Mouse (Mus musculus) spleen, postnatal 10 days (tissue): ENCODE results near the gene Uhmk1.

Experiments
- DNase-seq, 2 experiments: peaks; one replicate each; pipeline ENCODE4 v3.0.0; 2021 to 2022; ENCODE audit warnings: low spot score in 2 of 2

The Uhmk1 gene

DNA sequence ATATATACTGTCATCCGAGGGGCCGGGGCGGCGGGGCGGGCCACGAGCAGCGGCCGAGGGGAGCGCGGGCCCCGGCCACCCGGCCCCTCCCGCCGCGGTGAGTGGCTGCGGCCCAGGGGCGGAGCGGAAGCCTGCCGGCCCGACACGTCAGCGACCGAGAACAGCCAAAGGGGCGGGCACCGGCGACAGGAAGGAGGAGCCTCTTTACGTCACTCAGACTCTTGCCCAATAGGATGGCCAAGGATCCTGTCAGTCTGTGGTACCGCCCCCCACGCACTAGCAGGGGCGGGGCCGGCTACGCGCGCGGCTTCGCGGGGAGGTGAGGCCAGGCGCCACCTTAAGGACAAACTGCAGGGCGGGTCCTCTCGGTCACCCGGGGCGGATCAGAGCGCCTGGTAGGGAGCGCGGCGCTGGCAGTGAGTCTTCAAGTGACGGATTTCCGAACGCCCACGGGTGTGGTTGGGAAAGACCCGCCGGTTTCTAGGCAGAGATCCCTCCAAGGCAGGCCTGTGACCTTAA is 40.3 kb downstream of the Uhmk1 start, which contains the start of gene Uap1:
Gene Uap1 (minus strand): TSS at position 144 of the 519 bp plus-strand sequence.
- DNase-seq: peak; percentile 96 to 98

DNA sequence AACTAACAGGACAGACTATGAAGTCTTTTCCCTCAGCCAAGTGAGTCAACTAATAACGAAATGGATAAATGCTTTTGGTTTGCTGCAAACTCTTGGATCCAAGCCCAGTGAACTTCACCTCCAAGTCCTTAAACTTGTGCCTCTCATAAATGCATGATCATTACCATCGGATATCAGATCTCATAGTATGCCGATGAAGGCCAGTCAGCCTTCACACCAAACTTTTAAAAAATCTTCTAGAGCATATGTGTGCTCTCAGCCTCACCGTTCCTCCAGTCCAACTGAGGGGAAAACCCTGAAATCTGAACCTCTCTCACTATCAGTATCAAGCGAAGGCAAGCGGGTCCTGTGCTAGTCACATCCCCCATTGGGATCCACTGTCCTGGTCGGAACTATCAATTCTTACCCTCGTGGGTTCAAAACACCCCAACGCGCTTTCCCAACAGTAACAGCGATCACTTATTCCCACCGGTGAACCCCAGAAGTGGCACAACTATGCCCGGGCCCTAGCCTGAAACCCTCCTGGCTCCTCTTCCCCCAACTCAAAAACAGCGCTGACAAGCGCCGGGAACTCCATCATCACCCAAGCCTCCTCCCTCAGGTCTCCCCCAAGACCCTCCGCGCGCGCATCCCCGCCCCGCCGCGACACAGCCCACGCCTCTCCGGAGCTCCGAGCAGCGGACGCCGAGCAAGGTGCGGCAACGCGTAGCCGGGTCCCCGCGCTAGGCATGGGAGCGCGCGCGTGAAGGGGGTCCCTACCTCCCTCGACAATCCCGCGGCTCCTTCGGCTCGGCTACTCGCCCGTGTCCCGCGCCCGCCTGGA is 41.0 kb downstream of the Uhmk1 start:
- DNase-seq: no peak

DNA sequence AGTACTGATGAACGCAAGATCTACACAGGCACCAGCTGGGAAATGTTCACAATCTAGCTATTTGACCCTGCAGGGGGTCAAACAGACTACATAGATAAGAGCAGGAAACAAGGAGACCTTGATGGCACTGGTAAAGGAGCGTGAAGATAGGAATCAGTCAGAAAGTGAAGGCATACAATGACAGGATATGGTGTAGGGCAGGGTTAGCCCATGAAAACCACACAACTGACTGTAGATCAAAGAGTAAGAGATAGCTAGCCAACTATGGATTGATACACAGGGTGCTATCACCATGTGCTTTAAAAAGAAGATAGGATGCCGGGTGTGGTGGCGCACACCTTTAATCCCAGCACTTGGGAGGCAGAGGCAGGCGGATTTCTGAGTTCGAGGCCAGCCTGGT is 47.4 kb downstream of the Uhmk1 start:
- DNase-seq: no peak

DNA sequence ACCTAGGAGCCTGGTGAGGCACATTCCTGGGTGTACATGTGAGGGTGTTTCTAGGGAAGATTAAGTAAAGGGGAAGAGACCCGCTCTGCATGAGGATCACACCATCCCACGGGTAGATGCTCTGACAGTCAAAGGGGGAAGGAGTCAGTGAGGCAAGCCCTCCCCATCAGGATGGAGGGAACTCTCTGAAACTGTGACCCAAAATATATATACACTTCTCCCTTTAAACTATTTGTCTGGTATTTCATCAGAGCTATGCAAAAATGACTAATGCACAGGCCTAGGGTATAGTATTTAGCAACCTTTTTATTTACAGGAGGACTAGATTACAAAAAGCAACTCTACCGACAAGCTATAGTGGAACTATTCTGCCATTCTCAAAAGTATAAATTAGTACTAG is 50.3 kb downstream of the Uhmk1 start:
- no peak for DNase-seq

DNA sequence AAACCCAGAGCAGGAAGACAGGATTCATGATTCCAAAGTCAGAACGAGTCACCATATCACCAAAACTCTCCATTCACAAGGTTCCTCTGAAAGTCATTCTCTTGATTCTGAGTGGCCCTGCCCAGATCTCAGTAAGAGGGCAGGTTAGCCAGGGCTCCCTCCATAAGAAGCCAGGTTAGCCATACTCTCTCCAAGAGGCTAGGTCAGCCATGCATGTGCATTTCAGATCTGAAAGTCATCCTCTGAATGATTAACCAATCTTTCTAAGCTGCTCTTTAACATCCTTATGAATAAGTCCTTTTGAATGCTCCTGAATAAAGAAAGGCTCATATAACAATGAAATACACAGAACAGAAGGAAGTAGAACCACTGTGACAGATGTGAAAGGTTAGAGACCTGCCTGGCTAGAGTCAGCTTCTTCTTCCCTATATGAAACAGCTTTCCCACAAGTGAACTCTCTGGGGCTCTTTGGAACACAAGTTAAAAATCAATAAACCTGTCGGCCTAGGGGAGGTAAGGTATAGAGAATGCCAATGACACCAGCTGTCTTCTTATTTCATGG is 51.1 kb downstream of the Uhmk1 start:
- no peak for DNase-seq

DNA sequence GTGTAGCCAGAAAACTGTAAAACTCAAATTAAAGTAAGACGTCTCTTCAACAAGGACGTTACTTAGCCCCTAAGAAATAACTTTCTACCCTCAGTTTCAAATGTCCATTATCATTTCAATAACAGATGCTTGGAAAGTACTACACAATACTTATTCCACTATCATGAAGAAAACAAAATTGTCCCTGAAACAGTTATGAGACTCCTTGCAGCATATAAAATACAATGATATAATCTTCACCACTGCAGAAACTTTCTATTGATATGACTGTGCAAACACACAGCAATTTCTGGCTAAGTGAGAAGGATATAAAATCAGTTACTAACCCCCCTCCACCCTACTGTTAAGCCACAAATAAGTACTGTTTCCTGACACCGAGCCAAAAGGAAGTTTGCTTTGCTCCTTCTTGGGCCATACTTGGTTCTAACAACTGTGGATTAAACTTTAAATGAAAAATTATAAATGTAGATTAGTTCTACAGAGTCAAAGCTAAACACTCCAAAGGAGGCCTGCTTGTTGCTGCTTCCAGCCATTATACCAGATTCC is 51.7 kb downstream of the Uhmk1 start:
- no peak for DNase-seq

DNA sequence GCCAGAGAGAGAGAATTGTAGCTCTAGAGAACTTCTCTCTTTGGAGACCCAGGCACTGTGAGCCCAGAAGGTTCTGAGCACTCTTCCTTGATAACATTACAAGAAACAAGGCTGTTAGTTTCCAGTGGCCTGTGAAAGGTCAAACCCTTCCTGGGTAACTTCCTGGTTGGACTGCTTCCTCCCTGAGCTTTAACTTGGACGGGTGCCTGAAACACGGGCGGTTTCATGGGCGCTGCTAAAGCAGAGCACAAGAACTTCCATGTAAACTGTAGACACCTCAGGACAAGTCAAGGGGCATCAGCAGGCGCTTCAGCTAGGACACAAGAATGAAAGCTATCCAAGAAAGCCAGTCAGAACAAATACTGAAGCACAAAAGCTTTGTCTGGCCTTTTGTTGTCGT is 53.3 kb downstream of the Uhmk1 start:
- DNase-seq: no peak

DNA sequence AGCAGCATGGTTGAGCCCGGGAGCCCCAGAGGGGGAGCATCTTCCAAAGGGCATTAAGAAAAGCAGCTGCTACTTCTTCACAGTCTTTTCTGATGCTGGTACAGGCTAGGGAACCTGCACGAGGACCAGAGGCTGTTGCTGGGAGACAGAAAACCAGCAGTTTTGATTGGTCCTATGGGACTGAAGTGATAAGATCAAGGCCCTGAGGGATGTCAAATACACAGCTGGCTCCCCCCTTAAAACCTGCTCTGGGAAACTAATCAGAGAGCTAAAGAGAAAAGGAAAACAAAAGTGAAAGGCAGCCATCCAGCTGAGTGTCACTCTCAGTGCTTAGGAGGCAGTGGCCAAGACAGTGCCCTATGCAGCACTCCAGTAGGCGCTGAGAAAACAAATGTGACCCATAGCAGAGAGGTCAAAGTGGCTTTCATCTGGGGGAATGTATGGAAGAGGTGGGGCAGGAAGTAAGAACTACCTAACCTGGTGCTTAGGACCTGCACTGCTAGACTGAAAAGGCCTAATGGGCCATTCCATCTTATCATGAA is 54.7 kb downstream of the Uhmk1 start:
- no peak for DNase-seq

DNA sequence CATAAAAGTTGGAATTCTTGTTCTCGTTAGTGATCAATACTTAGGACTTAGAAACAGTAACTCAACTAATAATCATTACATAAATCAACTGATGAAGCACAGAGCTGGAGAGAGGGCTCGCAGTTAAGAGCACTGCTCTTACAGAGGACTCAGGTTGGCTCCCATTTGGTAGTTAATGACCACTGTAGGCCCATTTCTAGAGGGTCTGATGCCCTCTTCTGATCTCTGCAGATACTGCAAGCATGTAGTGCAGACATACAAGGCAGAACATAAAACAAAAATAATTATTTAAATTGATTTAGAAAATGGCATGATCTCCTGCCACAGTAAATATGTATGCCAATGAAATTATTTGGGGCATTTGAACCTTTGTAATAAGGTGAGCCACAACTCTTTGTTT is 55.5 kb downstream of the Uhmk1 start:
- no peak for DNase-seq

DNA sequence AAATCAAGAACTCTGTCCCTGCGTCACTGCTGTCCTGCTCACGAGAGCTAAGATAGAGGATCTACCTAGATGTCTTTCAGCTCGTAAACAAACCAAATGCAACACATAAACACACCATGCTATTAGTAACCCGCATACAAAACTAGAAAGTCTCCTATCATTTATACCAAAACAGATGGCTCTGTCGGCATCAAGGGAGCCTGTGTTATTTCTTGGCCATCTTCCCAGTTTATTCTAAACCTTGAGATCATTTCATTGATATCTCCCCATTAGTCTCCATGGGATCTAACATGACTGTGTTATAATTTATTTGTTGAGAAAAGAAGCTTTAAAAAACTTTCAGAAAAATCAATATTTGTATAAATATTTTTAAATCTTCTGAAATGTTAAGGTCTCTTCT is 59.4 kb downstream of the Uhmk1 start:
- DNase-seq: no peak

DNA sequence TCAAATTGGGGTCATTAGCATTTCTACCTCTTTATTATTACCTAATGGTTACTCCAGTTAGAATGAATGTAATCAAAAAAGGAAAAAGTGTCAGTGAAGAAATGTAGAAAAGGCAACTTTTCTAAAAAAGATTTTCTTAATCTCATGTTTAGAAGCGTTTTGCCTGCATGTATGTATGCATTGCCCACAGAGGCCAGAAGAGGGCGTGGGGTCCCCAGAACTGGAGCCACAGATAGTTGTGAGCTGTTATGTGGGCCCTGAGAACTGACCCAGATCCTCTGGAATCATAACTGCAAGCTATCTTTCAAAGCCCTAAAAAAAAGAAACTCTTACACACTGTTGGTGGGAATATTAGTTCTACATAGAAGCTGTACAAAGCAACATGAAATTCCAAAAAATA is 59.9 kb downstream of the Uhmk1 start:
- no peak for DNase-seq

DNA sequence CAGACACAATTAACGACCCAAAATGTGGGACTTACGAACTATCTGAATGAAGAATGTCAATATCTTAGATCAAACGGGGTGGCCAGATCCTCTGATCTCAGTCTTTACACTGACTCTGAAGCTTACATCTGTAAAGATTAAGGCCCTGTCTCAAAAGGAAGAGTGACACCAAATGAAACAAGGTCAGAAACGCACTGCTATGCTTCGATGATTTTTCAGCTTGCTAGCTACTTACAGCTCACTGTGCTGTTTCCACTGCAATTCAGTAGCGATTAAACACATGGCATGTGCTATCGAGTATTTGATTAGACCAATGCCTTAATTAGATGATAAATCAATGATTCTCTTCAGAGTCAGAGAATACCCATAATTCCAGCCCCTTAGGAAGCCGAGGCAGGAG is 61.2 kb downstream of the Uhmk1 start:
- DNase-seq: no peak

DNA sequence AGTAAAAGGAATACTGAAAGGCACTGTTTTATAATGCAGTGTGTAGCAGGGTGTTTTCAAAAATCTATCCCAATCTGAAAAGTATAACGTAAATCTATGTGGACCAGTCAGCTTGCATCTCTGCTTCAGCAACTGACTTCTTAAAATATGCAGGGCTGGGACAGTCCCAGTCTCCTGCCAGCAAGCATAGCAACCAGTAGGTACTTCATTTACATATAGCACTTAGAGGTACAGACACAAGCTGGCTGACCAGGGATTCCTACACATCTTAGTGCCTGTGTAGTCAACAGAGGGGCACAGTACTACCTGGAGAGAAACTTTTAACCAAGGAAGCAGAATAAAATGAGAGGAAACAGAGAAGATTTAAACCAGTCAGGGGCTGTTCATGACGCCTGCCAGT is 62.6 kb downstream of the Uhmk1 start:
- no peak for DNase-seq

DNA sequence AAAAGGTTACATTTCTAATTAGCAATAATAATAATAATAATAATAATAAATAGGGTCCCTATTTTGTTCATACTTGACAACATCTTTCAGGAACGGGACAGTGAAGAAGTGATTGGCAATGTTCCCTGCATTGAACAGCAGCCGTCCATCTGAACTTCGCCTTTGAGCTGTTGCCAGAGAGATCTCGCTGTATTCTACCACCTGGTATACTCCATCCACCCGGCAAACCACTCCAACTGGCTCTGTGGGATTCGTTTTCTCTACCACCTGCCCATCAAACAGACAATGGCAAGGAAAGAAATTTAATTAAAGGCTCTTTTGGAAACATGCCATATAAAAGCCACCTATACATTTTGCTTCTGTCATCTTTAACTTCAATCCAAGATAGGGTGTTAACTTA is 64.3 kb downstream of the Uhmk1 start:
- no peak for DNase-seq

DNA sequence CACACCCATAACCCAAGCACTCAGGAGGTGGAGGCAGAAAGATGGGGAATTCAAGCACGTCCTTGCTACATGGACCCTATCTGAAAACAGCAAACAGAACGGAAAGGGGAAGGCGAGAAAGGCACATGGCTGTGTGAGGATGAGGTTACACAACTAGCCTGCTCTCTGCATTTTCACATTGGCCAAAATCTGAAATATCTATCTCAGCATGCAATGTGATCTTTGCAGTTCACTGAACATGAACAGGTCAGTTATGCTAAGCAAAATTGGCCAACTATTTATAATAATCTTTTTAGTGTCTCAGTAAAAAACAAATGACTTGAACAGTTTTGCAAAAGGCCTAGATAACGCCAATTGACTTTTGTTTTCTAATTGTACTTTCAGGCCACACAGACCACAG is 65.4 kb downstream of the Uhmk1 start:
- DNase-seq: no peak

DNA sequence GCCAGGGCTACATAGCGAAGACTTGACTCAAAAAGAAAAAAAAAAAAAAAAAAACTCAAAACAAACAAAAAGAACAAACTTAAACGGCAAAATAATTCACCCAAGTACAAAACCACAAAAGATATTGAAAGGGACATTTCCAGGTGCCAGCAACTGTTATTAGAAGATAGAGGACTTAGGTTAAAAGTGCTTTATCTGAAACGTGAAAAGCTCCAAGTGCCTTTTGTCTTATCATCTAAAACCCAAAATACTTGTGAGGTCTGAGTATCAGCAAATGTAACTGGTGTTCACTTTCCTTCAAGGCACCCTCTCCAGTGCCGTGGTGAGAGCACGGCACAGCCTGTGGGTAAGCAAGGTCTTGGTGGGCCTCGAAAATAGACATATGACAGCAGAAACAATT is 66.7 kb downstream of the Uhmk1 start:
- DNase-seq: no peak

DNA sequence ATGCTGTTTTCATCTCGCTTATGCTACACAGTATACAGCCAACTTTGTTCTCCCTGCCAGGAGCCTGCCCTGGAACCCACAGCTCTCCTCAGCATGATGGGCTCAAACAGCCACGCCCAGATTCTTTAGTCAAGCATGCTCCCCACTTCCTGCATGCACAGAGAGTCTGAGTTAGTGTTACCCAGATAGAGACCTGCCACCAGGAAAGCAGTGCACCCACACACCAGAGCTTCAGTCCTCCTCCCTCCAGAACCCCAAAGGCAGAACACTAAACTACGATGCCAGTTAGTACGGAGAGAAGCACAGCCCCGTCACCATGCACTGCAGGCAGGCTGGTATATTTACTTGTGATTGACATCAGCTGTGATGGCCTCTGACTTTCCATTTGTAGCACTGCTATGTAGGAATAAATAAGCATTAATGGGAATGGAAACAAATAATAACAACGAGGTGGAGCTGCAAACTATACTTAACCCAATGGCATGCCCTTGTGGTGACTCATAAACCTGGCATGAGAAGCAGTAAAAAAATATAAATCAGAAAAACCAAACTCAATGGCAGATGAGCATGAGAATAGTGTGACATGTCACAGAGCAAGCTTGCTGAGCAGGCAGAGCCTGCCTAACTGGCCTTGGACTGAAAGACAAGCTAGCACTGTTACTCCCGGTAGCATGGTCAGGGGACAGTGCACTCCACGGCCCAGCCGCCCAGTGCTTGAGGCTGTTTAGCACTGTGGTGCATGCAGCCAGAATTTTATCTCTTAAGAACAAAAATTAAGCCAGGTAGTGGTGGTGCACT is 67.3 kb downstream of the Uhmk1 start:
- peak; percentile 15 to 49 for DNase-seq

DNA sequence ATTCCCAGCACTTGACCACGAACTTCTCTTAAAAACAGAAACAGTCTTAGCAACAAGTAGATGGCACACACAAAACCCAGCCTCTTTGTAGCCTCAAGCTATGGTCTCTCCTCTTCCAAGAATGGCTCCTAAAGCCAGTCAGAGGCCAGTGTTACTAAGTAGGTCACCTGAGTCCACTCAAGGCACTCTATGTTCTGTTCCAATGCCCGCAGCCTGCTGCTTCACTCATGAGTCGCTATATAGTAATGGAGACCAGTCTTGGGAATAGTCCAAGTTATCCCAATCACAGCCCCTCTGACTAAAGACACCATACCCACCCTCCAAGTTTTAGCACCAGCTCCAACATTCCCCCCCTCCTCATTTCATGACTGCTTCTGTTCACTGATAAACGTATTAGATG is 69.6 kb downstream of the Uhmk1 start:
- DNase-seq: no peak
